In genomic region chr17:25569833-25570647, GRCm38 (mm10) we compare ENCODE assay signal across 8 mouse cellular contexts. TPM values are rescaled to one million over a fixed set of nuclear protein-coding genes. Genes with fewer than 3 reads are reported as not detected.
A peak's percentile ranks its signal among the peaks of the same experiment; 100 is the strongest.
DNase-seq lines count a peak whose midpoint lies in the region; ATAC-seq lines count a peak whose summit lies in the region.

No protein-coding gene starts in this region.

- no peak overlapping the region for H3K27ac ChIP-seq in heart, embryonic 11.5 days (ENCODE audit: low read depth, low read length)

- no peaks in the 10 kb centered on the region for H3K9me3 ChIP-seq in heart, embryonic 11.5 days (replicated peaks; ENCODE audit: control insufficient read depth, low read length)

- H3K36me3 ChIP-seq in heart, embryonic 11.5 days (ENCODE audit: control insufficient read depth, insufficient read depth, low read length): no peaks in the 10 kb centered on the region

- intact Hi-C loops in heart, postnatal 36 days (cut with DNase I): loop anchor here (2.0 kb wide), 1 partner anchor 129 kb away; no protein-coding TSS in a partner anchor

- peak overlapping the region; percentile 52 for H3K9ac ChIP-seq in heart, embryonic 11.5 days (ENCODE audit: low read depth, low read length)

- peak overlapping the region; percentile 98 for H3K4me2 ChIP-seq in heart, embryonic 11.5 days

- ATAC-seq in heart, embryonic 11.5 days (replicated peaks; ENCODE audit: insufficient number of reproducible peaks, low FRiP score, low TSS enrichment): peak; percentile 13; the same call in 1 of the 2 replicates
- ATAC-seq in megakaryocyte-erythroid progenitor cell, adult 5-6 weeks (replicated peaks; ENCODE audit: low FRiP score, low TSS enrichment, poor library complexity, severe bottlenecking): no peak

- no peak for DNase-seq in heart, postnatal 36 days
- peak; percentile 44 for DNase-seq in thymus, postnatal 4 days
- DNase-seq in thymus, postnatal 25 days: no peak
- DNase-seq in induced T-regulatory cell, adult 2 months (ENCODE audit: low read depth): peak; percentile 41
- DNase-seq in naive thymus-derived CD4-positive, alpha-beta T cell, adult 2 months (ENCODE audit: low read depth): peak; percentile 40
- DNase-seq in cerebellum, adult 18-20 months: no peak

- H3K4me1 ChIP-seq in heart, embryonic 11.5 days (ENCODE audit: control insufficient read depth, insufficient read depth, low read length): peaks cover 22% of the 10 kb centered on the region

- peaks cover 36% of the 10 kb centered on the region for H3K27me3 ChIP-seq in heart, embryonic 11.5 days (ENCODE audit: control insufficient read depth, insufficient read depth, low read length)

- H3K4me3 ChIP-seq in heart, embryonic 11.5 days (ENCODE audit: low read depth, low read length): peak overlapping the region; percentile 68

- WGBS in heart, embryonic 11.5 days (ENCODE audit: insufficient replicate concordance): 5% methylated on average over 54 of the region's 54 CpGs

RNA-seq across cellular contexts. Expression of gene Sox8, which starts 0.4 kb away (rescaled TPM):
- polyA plus RNA-seq in heart, embryonic 11.5 days (2014; fragmentation: Nextera tagmentation; extraction: Ambion mirVana): 2.0 and 2.9 TPM in 2 replicates
- under 1 TPM; 0.33 to 0.49 TPM for total RNA-seq in heart, postnatal 36 days (2021)
- total RNA-seq in megakaryocyte-erythroid progenitor cell, adult 5-6 weeks (2014; fragmentation: Nextera tagmentation): not detected in 2 replicates
- total RNA-seq in megakaryocyte-erythroid progenitor cell, adult 5-6 weeks (2017): not detected in 2 replicates

RNA-seq across cellular contexts. Expression of gene Lmf1, which starts 8.8 kb away (rescaled TPM):
- 32.8 and 34.9 TPM in 2 replicates for polyA plus RNA-seq in heart, embryonic 11.5 days (2014; fragmentation: Nextera tagmentation; extraction: Ambion mirVana)
- total RNA-seq in heart, postnatal 36 days (2021): 10 to 100 TPM; 27.4 to 33.8 TPM
- total RNA-seq in megakaryocyte-erythroid progenitor cell, adult 5-6 weeks (2014; fragmentation: Nextera tagmentation): 17.6 and 24.2 TPM in 2 replicates
- total RNA-seq in megakaryocyte-erythroid progenitor cell, adult 5-6 weeks (2017): 3.2 and 4.8 TPM in 2 replicates

Comparison
In these comparisons a context has a peak if more than half of its experiments do, and no peak if none do; other contexts are left out.
1. DNase-seq: peak in thymus, postnatal 4 days (single experiment), induced T-regulatory cell, adult 2 months (single experiment) and naive thymus-derived CD4-positive, alpha-beta T cell, adult 2 months (single experiment); none in heart, postnatal 36 days (0 of 2), thymus, postnatal 25 days (single experiment) and cerebellum, adult 18-20 months (0 of 2).